Mouse (Mus musculus) megakaryocyte progenitor cell, adult 5-6 weeks (primary cell): ENCODE measurements at regions not wholly inside any gene's neighbourhood (a gene's known extent, or its start where the extent isn't known, plus 50 kb on each side); places are given as distances from the start of the nearest gene placed in this dataset.

ENCODE experiments used
- ATAC-seq: replicated peaks from 2 replicates; pipeline ENCODE4 v1.8.0; 2016; ENCODE audit warnings: mild to moderate bottlenecking, moderate TSS enrichment, inconsistent platforms; ENCODE audit not compliant: poor library complexity

DNA sequence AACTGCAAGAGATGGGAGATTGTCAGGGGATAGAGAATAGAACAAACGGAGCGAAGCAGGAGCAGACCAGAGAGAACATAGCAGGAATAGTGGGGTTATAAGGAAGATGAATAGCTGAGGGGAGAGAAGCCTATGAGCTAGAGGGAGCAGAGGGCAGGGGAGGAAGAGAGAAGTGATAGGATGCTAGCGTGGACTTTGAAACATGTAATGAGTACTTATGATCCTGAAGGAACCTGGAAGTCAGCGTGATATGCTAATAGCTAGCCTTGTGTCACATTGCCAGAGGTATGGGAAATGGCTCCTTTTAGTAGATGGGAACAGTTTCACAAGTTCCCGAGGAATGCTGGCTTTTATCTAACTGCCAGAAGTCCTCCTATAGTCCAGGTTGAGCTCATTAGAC lies 51.8 kb downstream of the Calml3 start:
- ATAC-seq: no peak

- no peak for ATAC-seq
Measured at GRCm38 (mm10) chr13:3751222-3751621, 52.9 kb downstream of the Calml3 start.

DNA sequence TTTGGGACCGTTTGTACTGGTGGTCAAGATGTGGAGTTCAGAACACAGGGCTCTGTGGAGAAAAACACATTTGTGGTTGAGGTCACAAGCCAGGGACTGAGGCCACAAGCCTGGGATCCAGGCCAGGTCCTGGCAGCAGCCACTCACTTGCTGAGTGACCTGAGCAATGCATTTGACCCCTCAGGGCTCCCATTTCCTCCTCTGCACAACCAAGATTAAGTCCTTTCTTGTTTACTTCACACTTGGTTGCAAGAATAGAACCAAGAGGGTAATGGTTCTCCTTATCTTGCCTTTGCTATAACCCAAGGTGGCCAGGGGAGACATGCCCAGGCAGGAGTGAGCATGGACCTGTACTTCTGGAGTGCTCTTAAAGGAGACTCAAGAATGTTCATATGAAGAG lies 53.4 kb downstream of the Calml3 start:
- peak; percentile 26; the same call in 1 of the 2 replicates for ATAC-seq

DNA sequence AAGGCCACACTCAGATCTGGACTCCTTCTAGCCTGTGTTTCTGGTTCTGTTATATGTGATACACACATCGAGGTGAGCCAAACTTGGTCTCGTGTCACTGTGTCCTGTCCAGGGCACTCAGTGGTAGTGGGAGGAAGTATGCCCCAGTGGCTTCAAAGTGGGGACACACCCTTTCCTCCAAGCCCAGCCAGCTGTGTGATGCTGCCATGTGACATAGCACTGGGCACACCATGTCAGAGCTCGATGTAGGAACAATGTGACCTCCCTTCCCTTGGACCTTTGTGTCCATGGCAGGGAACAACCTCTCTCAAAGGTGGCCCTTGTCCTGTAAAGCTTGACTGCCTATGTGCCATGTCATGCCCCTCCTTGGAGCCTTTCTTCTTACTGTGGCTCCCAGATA lies 54.5 kb downstream of the Calml3 start:
- peak; percentile 58 for ATAC-seq

GRCm38 (mm10) chr13:3748859-3749258 lies 55.3 kb downstream of the Calml3 start:
- no peak for ATAC-seq

- no peak for ATAC-seq
Measured at GRCm38 (mm10) chr13:3746524-3746923, 57.6 kb downstream of the Calml3 start.

- ATAC-seq: peak; percentile 69
Measured at GRCm38 (mm10) chr13:3744870-3745269, 59.2 kb downstream of the Calml3 start.

DNA sequence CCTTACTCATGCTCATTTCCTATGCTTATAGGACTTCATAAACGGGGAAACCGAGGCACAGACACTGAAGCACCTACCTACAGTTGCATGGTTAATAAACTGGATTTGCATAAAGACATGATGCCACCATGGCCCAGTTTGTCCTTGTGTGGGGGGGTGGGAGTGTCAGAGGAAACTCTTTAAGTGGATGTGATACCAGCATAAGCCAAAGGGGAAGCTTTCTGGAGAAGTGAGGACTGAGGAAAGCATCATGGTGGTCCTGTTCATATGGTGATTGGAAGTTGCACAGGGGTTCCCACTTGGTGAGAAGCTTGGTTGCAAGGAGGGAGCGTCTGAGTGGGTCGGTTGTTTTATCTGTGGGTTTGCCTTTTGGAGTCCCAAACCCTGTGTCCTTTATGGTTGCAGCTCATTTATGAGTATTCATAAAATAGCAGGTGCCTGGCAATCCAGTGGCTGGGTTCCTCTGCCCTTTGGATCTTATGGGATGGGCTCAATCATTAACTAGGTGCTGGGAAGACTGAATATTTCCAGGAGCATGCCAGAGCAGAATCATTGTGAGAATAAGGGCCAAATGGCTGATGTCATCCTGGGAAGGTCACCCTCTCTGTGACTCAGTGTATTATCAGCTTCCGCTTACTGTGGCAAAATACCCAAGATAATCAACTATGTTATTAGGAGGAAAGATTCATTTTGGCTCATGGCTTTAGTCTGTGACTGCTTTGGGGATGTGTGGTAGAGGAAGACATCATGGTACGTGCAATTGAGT lies 60.2 kb downstream of the Calml3 start:
- peak; percentile 49 for ATAC-seq

DNA sequence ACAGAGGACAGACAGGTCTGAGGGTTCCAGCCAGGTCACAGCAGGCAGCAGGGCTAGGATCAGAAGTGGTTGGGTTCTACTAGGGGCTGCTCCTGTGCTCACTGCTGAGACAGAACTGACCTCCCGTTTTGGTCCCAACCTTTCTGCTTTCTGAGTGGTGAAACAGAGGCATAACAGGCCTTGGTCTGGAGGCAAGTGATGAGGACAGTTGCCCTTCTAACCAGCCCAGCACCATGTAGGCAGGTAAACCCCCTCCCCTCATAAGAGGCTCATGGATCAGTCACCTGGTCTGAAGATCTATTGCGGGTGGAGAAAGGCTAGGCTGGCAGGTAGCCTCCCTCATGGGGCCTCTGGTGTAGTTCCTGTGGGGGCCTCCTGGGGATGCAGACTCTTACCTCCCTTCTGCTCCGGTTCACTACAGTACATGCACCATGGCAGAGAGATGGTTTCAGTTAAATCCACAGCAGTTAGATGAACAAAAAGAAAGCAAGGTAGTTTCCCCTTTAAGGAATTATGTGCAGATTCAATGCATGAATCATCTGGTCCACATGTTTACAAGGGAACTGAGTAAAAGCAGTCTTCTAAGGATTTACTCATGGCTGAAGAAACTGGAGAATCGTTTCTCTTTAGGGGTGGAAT lies 61.2 kb downstream of the Calml3 start:
- ATAC-seq: peak; percentile 4; the same call in 1 of the 2 replicates

GRCm38 (mm10) chr13:3742094-3742730 lies 61.9 kb downstream of the Calml3 start:
- ATAC-seq: peak; percentile 43

GRCm38 (mm10) chr13:3730699-3731021 lies 73.5 kb downstream of the Calml3 start:
- no peak for ATAC-seq

DNA sequence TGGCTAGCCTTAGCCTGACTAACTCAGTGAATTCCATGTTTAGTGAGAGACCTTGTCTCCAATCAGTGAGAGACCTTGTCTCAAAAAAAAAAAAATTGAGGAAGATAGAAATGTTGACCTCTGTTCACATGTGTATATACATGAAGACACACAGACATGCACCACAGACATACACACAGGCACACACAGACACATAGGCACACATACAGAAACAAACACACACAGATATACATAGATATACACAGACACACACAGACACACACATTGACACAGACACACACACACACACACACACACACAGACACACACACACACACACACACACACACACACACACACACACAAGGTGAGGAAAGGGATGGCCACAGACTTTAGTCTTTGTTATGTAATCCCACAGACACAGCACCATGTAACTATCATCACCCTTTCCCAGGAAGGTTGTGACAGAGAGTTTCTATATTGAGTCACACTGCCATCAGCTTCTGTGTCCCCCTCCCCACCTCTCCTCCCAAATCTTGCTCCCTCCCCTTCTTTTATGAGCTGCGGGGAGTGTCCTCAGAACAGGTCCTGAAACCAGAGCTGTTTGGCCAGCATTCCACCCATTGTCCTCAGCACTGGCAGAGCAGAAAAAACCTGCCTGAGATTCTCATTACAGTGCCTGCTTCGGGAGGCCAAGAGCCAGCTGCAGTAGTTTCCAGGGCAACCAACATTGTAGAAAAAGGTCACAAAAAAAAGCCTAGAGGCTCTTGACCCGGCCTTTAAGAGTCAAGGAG lies 74.0 kb downstream of the Calml3 start:
- peak; percentile 84 for ATAC-seq

GRCm38 (mm10) chr13:3728888-3729287 lies 75.2 kb downstream of the Calml3 start:
- ATAC-seq: no peak

DNA sequence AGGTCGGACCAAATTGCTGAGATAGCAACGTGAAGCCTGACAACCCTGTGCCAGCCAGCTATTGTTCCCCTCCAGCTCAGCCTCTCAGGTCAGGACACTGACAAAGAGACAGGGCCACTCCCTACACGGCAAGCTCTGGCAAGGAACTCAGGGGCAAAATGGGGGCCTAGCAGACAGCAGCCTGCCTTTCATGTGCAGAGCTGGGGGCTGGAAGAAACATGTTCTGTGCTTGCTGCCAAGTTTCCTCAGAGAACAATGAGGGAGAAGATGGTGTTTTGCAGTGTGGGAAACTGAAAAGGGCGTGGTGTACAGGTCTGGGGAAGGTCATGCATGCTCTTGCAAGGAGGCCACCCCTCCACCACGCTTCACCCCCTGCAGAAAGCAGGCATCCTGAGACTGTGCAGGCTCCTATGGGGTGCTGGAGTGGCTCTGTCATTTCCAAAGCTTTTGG lies 77.8 kb downstream of the Calml3 start:
- ATAC-seq: no peak

DNA sequence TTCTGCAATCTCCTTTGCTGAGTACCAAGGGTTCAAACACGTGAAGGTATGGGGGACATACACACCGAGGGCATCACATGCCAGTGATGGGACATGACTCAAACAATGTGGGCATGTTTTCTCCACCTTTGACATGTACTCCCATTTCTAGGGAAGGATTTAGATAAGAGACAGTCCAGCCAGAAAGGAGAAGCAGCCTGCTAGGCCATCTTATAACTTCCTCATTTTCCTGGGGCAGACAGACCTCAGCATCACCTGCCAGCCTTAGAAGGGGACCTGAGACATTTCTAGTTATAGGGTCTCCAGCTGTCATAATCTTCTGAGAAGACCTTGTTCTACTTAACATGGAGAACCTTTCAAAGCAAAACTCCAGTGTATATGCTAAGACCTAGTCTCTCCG lies 78.3 kb downstream of the Calml3 start:
- ATAC-seq: peak; percentile 79

- ATAC-seq: no peak
Measured at GRCm38 (mm10) chr13:3724313-3724712, 79.8 kb downstream of the Calml3 start.

DNA sequence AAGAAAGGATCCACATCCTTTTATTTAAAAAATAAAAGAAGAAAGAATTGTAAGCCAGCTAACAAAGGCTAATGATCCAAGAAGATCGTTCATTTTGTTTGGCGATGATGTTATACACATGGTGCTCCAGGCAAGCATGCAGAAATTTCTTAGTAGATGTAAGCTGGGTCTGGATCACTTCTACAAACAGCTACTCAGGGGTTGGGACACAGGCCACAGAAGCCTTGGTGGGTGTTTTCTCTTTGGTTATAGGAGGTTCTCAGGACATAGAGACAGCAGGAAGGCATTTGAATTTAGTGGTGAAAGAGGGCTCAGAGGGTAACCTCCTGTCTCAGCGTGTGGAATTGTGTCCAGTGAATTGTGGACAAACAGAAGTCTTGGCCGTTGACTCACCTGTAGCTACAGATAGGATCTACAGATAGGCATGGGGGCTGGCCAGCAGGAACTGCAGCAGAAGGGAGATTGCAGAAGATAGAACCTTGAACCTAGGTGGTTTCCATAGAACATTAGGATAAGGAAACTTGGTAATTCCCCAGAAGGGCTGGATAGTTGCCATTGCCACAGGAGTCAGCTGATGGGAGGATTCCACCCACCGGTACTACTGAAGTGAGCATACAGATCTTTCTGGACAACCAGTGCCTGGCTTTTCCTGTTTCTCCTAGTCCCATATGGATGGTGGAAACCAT lies 80.5 kb downstream of the Calml3 start:
- no peak for ATAC-seq

DNA sequence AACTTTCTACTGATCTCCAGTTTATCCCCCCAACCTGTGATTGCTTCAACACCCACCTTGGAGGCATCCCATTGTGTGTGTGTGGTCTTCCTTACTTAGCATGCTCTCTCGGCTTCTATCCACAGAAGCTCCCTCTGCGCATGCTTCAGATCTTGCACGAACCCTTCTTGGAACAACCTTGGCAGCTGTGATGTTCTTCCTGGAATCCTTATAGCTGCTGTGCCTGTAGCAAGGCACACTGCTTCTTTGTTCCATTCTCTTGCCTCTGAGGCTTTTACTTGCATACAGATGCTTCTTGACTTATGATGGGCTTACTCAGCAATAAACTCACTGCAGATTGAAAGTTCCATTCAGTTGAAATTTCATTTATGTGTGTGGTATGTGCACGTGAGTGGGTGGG lies 81.2 kb downstream of the Asb13 start:
- ATAC-seq: no peak

GRCm38 (mm10) chr13:3712497-3713160 lies 78.8 kb downstream of the Asb13 start:
- no peak for ATAC-seq

- no peak for ATAC-seq
Measured at GRCm38 (mm10) chr13:3712088-3712487, 78.3 kb downstream of the Asb13 start.
